Mouse (Mus musculus) liver, embryonic 14.5 days (tissue): ENCODE measurements around the gene Reln.

Source experiments
- CTCF ChIP-seq: IDR thresholded peaks from 2 replicates; pipeline ENCODE4 v1.5.1; 2016; ENCODE audit warnings: antibody characterized with exemption, low read depth, control low read depth
- EP300 ChIP-seq: IDR thresholded peaks from 2 replicates; pipeline ENCODE4 v1.6.1; 2016; ENCODE audit warnings: antibody characterized with exemption, low read depth

DNA sequence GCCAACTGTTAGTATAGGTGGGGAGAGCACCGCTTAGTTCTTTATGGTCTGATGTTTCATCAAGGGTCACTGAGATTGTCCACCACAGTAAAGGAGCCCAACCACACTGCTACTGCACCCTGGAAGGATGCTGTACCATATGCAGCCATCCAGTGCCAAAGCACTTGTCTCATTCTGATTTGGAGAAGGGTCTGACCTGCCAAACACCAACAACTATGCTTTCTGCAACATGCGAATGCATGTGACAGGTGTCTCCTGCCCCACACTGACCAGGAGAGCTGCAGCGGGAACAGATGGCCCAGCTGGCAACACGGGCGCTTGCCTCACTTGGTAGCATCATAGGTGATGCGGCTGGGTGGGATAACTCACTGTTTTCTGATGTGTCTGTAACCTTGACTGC, 91.2 kb downstream of the Reln start:
- TF ChIP-seq CTCF, result no peak
- TF ChIP-seq EP300, result no peak
